Mouse (Mus musculus) cerebellum, adult 8-10 months (tissue): ENCODE results near the gene Slc11a1.
A peak's percentile ranks its signal among the peaks of the same experiment; 100 is the strongest.
"Not testable (repeated sequence)": the region's sequence is repeated elsewhere in the genome, so short reads cannot be mapped to it uniquely, and the experiment has no call there.

Experiments
- DNase-seq: peaks from one replicate; pipeline ENCODE4 v3.0.0; 2022

Slc11a1 gene

GRCm38 (mm10) chr1:74374980-74375379, at the start of gene Slc11a1:
Slc11a1 (plus strand) TSS chr1:74375195.
- no peak for DNase-seq

DNA sequence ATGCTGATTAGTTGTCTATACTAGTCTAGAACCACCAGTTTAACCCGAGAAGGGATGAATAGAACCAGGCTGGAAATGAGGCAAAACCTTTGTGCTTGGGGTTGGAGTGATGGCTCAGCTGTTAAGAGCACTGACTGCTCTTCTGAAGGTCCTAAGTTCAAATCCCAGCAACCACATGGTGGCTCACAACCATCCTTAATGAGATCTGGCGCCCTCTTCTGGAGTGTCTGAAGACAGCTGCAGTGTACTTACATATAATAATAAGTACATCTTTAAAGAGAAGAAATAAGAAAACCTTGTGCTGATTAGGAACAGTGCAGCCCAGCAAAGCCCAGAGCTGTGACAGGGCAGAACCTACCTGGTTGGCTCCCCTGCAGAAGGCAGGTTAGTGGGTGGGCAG, 48.1 kb upstream of the Slc11a1 start:
- DNase-seq, result not testable (repeated sequence)

DNA sequence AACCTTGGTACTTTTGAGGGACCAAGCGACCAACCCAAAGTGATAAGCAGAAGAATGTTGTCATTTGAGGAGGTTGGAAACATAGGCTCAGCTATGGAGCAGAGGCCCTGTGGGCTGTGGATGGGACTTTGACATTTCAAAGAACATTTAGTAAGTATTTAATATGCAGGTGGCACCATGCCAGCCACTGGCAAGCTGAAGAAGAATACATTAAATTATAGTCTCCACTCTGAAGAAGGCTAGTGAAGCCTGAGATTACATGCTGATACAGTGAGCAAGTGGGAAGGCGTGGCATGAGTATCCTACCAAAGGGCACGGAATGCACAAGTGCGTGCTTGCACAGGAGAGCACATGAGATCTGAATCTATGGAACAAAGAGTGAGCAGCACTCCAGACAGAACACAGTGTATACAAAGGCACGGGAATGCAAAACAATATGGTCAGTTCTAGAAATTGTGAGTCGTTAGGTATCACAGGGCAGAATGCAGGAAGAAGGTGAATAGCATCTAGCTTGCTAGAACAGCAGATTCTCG, 45.0 kb upstream of the Slc11a1 start:
- DNase-seq, result no peak

GRCm38 (mm10) chr1:74331046-74331681, 43.8 kb upstream of the Slc11a1 start:
- DNase-seq, result no peak

DNA sequence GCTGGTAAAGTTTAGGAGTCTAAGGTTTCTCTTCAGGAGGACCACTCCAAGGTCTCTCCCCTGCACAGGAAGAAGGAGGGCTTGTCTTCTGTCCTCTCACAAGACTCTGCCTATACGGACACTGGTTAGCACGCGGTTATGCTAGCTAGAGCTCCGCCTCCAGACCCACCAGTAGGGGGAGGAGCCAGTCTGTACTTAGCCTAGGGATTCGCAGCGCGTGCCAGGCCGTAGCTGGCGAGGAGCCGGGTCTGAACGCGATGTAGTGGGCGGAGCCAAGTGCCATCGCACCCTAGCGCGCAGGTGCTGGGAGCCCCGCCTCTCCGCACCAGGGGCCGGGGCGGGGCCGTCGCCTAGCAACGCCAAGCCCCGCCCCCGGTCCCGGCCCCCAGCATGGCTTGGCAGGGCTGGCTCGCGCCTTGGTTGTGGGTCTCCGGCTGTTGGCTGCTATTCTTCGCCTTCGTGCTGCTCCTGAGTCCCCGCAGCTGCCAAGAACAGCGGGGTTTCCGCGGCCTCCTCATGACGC, 42.7 kb upstream of the Slc11a1 start:
- DNase-seq, result peak; percentile 95

GRCm38 (mm10) chr1:74332930-74333329, 42.1 kb upstream of the Slc11a1 start:
- DNase-seq, result peak; percentile 43

DNA sequence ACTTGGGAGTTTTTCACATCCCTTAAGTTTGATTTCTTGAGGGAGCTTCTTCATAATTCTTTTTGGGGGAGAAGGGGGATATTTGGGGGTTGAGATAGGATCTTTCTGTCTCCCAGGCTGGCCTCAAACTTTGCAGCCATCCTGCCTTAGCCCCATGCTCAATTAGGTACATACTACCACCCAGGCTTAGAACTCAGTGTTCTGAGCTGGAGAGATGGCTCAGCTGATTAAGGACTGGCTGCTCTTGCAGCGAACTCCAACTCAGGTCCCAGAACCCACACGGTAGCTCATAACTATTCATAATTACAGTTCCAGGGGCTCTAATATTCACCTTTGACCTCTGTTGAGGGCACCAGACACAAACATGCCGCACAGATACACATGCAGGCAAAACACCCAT, 40.4 kb upstream of the Slc11a1 start:
- DNase-seq, result no peak

- no peak for DNase-seq
Measured at GRCm38 (mm10) chr1:74335033-74335432, 40.0 kb upstream of the Slc11a1 start.

GRCm38 (mm10) chr1:74335436-74336170, 39.4 kb upstream of the Slc11a1 start:
- peak; percentile 43 for DNase-seq

DNA sequence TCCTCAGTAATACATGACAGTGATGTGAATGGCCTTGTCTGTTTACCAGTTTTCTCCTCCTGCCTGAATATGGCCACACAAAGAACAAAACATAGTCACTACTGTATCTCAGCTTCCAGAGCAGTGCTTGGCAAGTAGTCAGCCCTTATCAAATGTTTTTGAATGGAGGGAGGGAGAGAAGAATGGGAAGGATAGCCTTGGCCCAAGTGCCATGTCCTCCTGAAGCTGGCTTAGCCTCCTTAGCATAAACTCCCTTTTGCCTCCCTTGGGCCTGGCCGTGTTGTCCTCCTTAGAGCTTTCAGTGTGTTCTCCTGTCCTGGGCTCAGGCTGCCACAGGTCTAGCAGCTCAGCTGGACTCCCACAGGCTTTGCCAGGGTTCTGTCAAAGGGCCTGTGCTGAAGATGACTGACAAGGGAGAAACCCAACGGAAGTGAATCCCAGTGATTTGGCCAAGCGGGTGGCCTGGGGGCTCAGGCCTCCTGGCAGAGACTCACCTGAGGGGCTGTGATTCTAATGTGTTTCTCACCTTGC, 37.7 kb upstream of the Slc11a1 start:
- DNase-seq, result peak; percentile 28

DNA sequence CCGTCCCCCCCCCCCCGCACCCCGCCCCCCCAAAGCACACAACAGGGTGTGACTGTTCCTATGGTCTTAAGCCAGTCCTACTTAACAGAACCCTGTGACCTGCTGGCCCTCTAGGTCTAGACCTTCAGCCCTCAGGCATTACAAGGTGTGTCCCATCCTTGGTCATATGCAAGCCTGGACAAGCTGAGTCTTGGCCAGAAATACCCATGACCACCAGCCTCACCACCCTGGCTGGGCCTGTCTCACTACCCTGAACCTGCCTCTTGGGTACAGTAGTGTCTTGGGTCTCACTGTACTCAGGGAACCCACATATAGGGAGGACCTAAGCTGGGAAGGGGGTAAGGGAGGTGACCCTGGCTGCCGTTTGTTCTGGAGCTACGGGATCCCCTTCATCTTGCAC, 37.0 kb upstream of the Slc11a1 start:
- no peak for DNase-seq

DNA sequence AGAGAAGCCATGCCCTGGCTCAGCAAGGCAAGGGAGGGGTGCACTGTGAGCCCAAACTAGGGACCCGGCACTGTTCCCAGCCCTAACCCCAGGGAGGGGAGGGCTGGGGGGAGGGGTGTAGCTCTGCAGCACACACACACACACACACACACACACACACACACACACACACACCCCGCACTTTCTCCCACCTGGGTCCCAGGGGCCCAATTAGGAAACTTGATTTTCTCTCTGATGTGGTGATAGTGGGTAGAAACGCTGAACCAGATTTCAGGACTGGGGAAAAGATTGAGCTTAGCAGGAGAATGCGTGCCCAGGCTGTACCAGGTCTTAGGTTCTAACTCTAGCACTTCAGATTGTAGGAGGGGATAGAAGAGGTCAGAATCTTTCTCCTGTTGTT, 36.4 kb upstream of the Slc11a1 start:
- no peak for DNase-seq

- no peak for DNase-seq
Measured at GRCm38 (mm10) chr1:74339917-74340316, 35.1 kb upstream of the Slc11a1 start.

DNA sequence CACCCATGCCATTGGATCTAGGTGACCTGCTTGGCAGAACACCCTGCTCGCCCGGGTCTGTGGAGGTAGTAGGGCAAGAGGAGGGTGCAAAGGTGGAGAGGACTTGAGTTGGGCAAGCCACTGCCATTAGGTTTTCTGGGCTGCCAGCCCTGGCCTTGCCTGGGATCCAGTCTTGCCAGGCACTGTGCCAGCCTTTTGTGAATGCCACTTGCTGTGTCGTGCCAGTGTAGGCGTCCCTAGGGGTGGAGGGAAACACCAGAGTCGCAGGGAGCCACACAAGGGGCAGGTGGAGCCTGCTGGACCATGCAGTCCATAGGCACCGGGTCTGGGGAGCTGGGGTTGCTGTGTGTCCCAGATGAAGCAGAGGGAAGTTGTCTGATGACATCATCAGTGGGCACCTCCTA, 34.6 kb upstream of the Slc11a1 start:
- DNase-seq, result peak; percentile 30

DNA sequence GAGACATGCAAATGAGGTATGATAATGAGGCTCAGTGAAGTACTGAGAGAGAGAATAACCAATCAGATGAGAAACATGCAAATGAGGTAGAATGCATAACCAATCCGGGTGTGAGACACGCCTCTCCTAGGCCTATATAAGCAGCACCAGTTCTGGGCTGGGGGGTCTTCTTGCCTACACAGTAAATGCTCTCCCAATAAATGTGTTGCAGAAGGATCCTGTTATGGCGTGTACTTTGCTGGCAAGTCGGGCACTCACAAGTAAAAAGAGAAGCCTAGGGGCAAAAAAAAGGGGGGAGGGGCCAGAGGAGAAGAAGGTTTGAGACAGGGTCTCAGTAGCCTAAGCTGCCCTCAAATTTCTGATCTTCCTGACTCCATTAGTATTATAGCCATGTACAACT, 34.0 kb upstream of the Slc11a1 start:
- DNase-seq, result not testable (repeated sequence)

DNA sequence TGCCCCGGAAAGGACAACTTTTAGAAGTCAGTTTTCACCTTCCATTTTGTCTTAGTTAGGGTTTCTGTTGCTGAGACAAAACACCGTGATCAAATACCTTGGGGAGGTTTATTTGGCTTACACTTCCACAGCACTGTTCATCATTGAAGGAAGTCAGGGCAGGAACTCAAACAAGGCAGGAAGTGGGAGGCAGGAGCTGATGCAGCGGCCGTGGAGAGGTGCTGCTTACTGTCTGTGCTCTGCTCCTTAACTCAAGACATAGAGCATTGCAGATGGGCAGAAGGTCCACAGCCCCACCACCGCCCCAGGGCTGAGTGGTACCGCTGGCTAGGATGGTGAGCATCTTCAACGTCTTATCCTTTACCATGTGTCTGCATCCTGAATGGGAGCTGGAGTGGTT, 33.1 kb upstream of the Slc11a1 start:
- DNase-seq, result no peak

DNA sequence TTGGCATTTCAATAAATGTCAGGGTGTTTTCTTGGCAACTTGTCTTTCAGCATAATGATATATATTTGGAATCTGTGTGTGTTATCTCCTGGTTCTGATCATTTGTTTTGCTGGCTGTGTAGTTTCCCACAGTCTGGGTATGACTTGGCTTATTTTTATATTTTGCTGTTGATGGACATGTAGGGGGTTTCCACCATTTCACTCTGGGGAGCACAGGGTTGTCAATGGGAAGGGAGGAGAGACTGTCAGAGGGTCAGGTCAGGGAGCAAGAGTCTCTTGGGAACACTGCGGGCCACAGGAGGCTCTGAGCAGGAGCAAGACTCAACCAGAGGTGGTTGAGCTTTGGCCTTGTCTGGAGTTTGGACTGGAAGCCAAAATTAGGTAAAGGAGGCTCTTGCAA, 32.7 kb upstream of the Slc11a1 start:
- DNase-seq, result no peak

GRCm38 (mm10) chr1:74343161-74343560, 31.8 kb upstream of the Slc11a1 start:
- no peak for DNase-seq

DNA sequence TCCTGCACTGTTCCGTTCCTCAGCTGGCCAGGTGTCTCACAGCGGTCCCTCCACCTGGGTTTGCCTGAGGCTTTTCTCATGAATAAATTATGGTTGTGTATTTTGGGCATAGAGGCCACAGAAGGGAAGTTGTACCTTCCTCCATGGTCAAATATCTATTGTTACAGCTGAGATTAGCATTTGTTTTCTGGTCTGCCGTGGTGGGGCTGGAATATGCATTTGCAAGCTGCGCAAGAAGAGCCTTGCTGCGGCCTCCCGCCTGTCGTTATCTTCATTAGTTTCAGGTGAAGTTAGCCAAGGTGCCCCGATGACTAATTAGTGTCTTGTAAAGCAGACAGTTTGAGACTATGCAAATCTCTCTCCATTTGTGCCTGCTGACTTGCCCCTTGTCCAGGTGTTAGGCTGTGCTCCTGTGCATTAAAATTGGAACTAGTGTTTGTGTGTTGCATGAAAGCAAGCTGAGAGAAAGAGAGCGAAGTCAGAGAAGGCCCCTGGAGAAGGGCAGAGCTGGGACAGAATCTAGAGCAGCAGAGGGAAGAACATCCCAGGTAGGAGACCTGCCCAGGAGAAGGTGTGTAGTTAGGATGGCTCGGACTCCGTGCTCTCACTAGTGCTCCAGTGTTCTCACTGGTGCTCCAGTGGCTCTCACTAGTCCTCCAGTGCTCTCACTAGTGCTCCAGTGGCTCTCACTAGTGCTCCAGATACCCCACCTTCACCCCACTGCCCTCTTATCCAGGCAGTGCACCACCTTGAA, 30.7 kb upstream of the Slc11a1 start:
- DNase-seq, result no peak

DNA sequence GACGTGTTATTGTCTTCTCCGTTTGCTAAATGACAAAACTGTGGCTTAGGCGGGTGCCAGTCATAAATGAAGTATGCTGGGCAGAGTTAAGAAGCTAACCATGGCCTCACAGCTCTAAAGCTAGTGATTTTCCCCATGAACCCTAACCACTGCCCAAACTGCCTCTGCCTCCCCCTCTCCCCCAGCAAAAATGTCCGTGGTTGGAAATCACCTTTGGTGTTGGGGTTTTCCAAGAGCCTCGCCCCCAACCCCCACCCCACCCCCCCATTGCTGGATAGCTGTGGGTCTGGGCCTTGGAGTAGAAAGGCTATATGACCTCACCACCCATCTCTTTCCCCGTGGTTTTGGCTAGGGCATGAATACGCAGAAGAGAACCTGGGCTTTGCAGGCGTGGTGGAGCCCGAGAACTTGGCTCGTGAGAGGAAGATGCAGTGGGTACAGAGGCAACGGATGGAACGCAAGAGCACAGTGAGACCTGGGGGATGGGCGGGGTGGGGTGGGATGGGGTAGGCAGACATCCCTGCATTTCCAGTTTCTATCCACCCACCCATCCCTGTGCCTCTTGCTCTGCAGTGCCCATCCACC, 23.7 kb upstream of the Slc11a1 start:
- DNase-seq, result no peak

DNA sequence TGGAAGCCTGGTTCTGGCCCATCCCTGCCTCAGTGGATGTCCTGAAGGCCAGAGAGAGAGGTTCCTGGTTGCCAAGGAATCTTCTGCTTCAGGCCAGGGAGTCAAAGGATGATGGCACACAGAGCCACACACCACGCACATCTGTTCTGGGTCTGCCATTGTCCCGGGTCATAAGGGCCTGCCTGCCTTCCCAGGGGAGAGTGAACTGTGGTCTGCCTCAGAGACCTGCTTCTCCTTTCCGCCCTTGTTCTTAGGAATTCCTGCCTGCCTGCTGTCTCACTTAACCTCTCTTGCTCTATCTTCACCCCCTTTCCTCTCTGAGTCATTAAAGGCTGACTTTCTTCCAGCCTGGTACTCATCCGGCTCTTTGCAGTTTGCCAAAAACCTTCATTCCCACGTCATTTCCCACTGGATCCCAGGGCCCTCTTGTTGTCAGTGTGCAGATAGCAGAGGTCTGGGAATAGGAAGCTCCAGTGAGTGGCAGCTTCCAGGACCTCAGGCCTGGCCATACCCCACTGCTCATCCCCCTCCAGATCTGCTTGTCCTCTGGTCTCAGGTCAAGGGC, 22.4 kb upstream of the Slc11a1 start:
- no peak for DNase-seq

GRCm38 (mm10) chr1:74353453-74354229, 21.4 kb upstream of the Slc11a1 start:
- no peak for DNase-seq
